Mouse (Mus musculus): ENCODE measurements around the gene Lztr1. TPM values are rescaled to one million over a fixed set of nuclear protein-coding genes. Genes with fewer than 3 reads are reported as not detected.
"Not testable (repeated sequence)": the region's sequence is repeated elsewhere in the genome, so short reads cannot be mapped to it uniquely, and the experiment has no call there.

Lztr1 gene
- polyA plus RNA-seq, 1 experiment from 2014 or later = 129 TPM

- Histone ChIP-seq H3K4me2 (replicated peaks; ENCODE audit: low read depth) (no peak overlapping the region), H3K9me3 (ENCODE audit: control insufficient read depth) (no peaks in the 10 kb centered on the region), H3K4me3 (ENCODE audit: low read depth, low read length) (no peak overlapping the region), H3K4me1 (replicated peaks; ENCODE audit: control insufficient read depth, insufficient read depth, low read length) (no peaks in the 10 kb centered on the region), H3K27ac (ENCODE audit: low read depth, low read length) (no peak overlapping the region), H3K36me3 (ENCODE audit: control insufficient read depth, insufficient read depth) (no peaks in the 10 kb centered on the region), H3K9ac (ENCODE audit: low read depth, low read length) (no peak overlapping the region), H3K27me3 (replicated peaks; ENCODE audit: control insufficient read depth, insufficient read depth, low read length) (no peaks in the 10 kb centered on the region)
- TF ChIP-seq CTCF (IDR thresholded peaks at IDR 0.05; ENCODE audit: low read depth) = no peak
- no peak for ATAC-seq
- 57% methylated on average over 10 of the region's 10 CpGs for WGBS
Observed at GRCm38 (mm10) chr16:17499249-17499883, 9.1 kb upstream of the Lztr1 start.

GRCm38 (mm10) chr16:17502681-17503080, 5.8 kb upstream of the Lztr1 start:
- Histone ChIP-seq H3K4me2 (replicated peaks; ENCODE audit: low read depth) (no peak overlapping the region), H3K36me3 (ENCODE audit: control insufficient read depth, insufficient read depth) (no peaks in the 10 kb centered on the region), H3K9me3 (ENCODE audit: control insufficient read depth) (no peaks in the 10 kb centered on the region), H3K4me1 (replicated peaks; ENCODE audit: control insufficient read depth, insufficient read depth, low read length) (no peaks in the 10 kb centered on the region), H3K27ac (ENCODE audit: low read depth, low read length) (no peak overlapping the region), H3K27me3 (replicated peaks; ENCODE audit: control insufficient read depth, insufficient read depth, low read length) (no peaks in the 10 kb centered on the region), H3K4me3 (ENCODE audit: low read depth, low read length) (no peak overlapping the region), H3K9ac (ENCODE audit: low read depth, low read length) (no peak overlapping the region)
- TF ChIP-seq CTCF (IDR thresholded peaks at IDR 0.05; ENCODE audit: low read depth) = no peak
- no peak for ATAC-seq
- WGBS = 79% methylated on average over 4 of the region's 4 CpGs

GRCm38 (mm10) chr16:17507018-17507552, 1.4 kb upstream of the Lztr1 start:
- H3K4me1 ChIP-seq (replicated peaks; ENCODE audit: control insufficient read depth, insufficient read depth, low read length) = peaks cover 21% of the 10 kb centered on the region
- H3K9me3 ChIP-seq (ENCODE audit: control insufficient read depth) = no peaks in the 10 kb centered on the region
- H3K27me3 ChIP-seq (replicated peaks; ENCODE audit: control insufficient read depth, insufficient read depth, low read length) = no peaks in the 10 kb centered on the region
- H3K36me3 ChIP-seq (ENCODE audit: control insufficient read depth, insufficient read depth) = peaks cover 5% of the 10 kb centered on the region; the same call in 1 of the 2 replicates
- ATAC-seq = no peak
- no peak overlapping the region for H3K9ac ChIP-seq (ENCODE audit: low read depth, low read length)
- no peak overlapping the region for H3K4me3 ChIP-seq (ENCODE audit: low read depth, low read length)
- H3K27ac ChIP-seq (ENCODE audit: low read depth, low read length) = no peak overlapping the region
- WGBS = 85% methylated on average over 5 of the region's 5 CpGs
- H3K4me2 ChIP-seq (replicated peaks; ENCODE audit: low read depth) = no peak overlapping the region
- TF ChIP-seq CTCF (IDR thresholded peaks at IDR 0.05; ENCODE audit: low read depth) = no peak

GRCm38 (mm10) chr16:17508031-17508430, 457 bp upstream of the Lztr1 start:
- H3K27ac ChIP-seq (ENCODE audit: low read depth, low read length) = peak overlapping the region; percentile 88
- WGBS = 23% methylated on average over 3 of the region's 3 CpGs
- H3K4me1 ChIP-seq (replicated peaks; ENCODE audit: control insufficient read depth, insufficient read depth, low read length) = peaks cover 21% of the 10 kb centered on the region
- peak overlapping the region; percentile 57 for H3K4me3 ChIP-seq (ENCODE audit: low read depth, low read length)
- ATAC-seq; H3K9me3 ChIP-seq (ENCODE audit: control insufficient read depth); H3K27me3 ChIP-seq (replicated peaks; ENCODE audit: control insufficient read depth, insufficient read depth, low read length): not testable (repeated sequence)
- peaks cover 11% of the 10 kb centered on the region for H3K36me3 ChIP-seq (ENCODE audit: control insufficient read depth, insufficient read depth)
- H3K4me2 ChIP-seq (replicated peaks; ENCODE audit: low read depth) = peak overlapping the region; percentile 79
- peak overlapping the region; percentile 62 for H3K9ac ChIP-seq (ENCODE audit: low read depth, low read length)

GRCm38 (mm10) chr16:17509240-17509597, 731 bp downstream of the Lztr1 start:
- no peak for TF ChIP-seq CTCF (IDR thresholded peaks at IDR 0.05; ENCODE audit: low read depth)
- ATAC-seq = peak; percentile 1; the same call in 1 of the 2 replicates
- peak overlapping the region; percentile 88 for H3K27ac ChIP-seq (ENCODE audit: low read depth, low read length)
- no peaks in the 10 kb centered on the region for H3K9me3 ChIP-seq (ENCODE audit: control insufficient read depth)
- no peaks in the 10 kb centered on the region for H3K27me3 ChIP-seq (replicated peaks; ENCODE audit: control insufficient read depth, insufficient read depth, low read length)
- H3K36me3 ChIP-seq (ENCODE audit: control insufficient read depth, insufficient read depth) = peaks cover 22% of the 10 kb centered on the region
- peak overlapping the region; percentile 57 for H3K4me3 ChIP-seq (ENCODE audit: low read depth, low read length)
- WGBS = 4% methylated on average over 9 of the region's 9 CpGs
- peak overlapping the region; percentile 62 for H3K9ac ChIP-seq (ENCODE audit: low read depth, low read length)
- H3K4me1 ChIP-seq (replicated peaks; ENCODE audit: control insufficient read depth, insufficient read depth, low read length) = peaks cover 21% of the 10 kb centered on the region
- H3K4me2 ChIP-seq (replicated peaks; ENCODE audit: low read depth) = peak overlapping the region; percentile 79

- no peaks in the 10 kb centered on the region for H3K9me3 ChIP-seq (ENCODE audit: control insufficient read depth)
- H3K9ac ChIP-seq (ENCODE audit: low read depth, low read length) = peak overlapping the region; percentile 1; the same call in 1 of the 2 replicates
- peak overlapping the region; percentile 88 for H3K27ac ChIP-seq (ENCODE audit: low read depth, low read length)
- TF ChIP-seq CTCF (IDR thresholded peaks at IDR 0.05; ENCODE audit: low read depth) = no peak
- ATAC-seq = no peak
- 80% methylated on average over 2 of the region's 2 CpGs for WGBS
- H3K4me1 ChIP-seq (replicated peaks; ENCODE audit: control insufficient read depth, insufficient read depth, low read length) = peaks cover 21% of the 10 kb centered on the region
- no peaks in the 10 kb centered on the region for H3K27me3 ChIP-seq (replicated peaks; ENCODE audit: control insufficient read depth, insufficient read depth, low read length)
- H3K36me3 ChIP-seq (ENCODE audit: control insufficient read depth, insufficient read depth) = peaks cover 26% of the 10 kb centered on the region
- H3K4me2 ChIP-seq (replicated peaks; ENCODE audit: low read depth) = peak overlapping the region; percentile 79
- H3K4me3 ChIP-seq (ENCODE audit: low read depth, low read length) = peak overlapping the region; percentile 57; the same call in 1 of the 2 replicates
Observed at GRCm38 (mm10) chr16:17510143-17510542, 1.7 kb downstream of the Lztr1 start.

Data from intestine, postnatal 0 days (tissue).